Mouse (Mus musculus) stomach, postnatal 0 days (tissue): ENCODE measurements around the gene Tmem217.

Experiments
- CTCF ChIP-seq: IDR thresholded peaks from 2 replicates; pipeline ENCODE4 v1.5.1; 2016; ENCODE audit warnings: antibody characterized with exemption, low read depth, mild to moderate bottlenecking, moderate library complexity
- EP300 ChIP-seq: optimal IDR thresholded peaks from 2 replicates; pipeline ENCODE3; 2016; ENCODE audit warnings: antibody characterized with exemption

- TF ChIP-seq EP300 (no peak), CTCF (no peak)
These were observed 52.7 kb downstream of the Tmem217 start for GRCm38 (mm10) chr17:29499511-29499910.
